Comparison of ENCODE assay signal across 32 mouse cellular contexts in the genomic region with DNA sequence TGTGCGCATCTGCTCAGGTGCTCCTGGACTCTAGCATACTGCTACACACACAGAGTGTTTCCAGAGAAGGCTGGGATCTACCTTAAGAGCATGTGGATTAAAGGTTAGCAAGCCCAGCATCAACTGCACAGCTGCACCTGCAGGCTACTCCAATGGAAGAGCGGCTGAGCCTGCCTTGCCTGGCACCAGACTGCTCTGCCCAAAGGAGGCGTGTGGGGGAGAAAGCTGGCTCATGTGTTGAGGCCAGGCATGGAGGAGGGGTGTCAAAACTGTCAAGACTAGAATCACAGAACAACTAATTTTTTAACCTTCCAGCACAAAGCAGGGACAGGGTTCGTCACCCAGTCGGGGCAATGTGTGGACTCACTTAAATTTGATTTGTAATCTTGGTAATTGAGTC. TPM values are rescaled to one million over a fixed set of nuclear protein-coding genes. Genes with fewer than 3 reads are reported as not detected.
DNase-seq lines count a peak whose midpoint lies in the region; ATAC-seq and TF ChIP-seq lines count a peak whose summit lies in the region.
"Had no signal": no experiment of that assay in that cellular context is flagged by ENCODE, and none has a peak within 500 bp of the region (broad histone marks: within the 10 kb centered on the region; RNA-seq: fewer than 3 reads in every experiment).

No protein-coding gene starts in this region.

- H3K4me3 ChIP-seq in kidney, postnatal 0 days (replicated peaks; ENCODE audit: low read depth, low read length), result no peak overlapping the region
- H3K4me3 ChIP-seq: forebrain, embryonic 10.5 days; forebrain, embryonic 13.5 days; gastrocnemius, adult 2 months; heart, embryonic 10.5 days; heart, embryonic 13.5 days had no signal

- H3K27ac ChIP-seq in kidney, postnatal 0 days, result no peak overlapping the region
- H3K27ac ChIP-seq: forebrain, embryonic 10.5 days; forebrain, embryonic 13.5 days; gastrocnemius, adult 2 months; heart, embryonic 10.5 days; heart, embryonic 13.5 days; hindbrain, embryonic 14.5 days; hindbrain, postnatal 0 days had no signal

- DNase-seq in frontal cortex, postnatal 10 days (ENCODE audit: low spot score in 2 of 2), result no peak
- peak; percentile 10 for DNase-seq in kidney, postnatal 0 days (ENCODE audit: low spot score)
- DNase-seq in kidney, adult 8-10 months, result no peak
- peak; percentile 24 for DNase-seq in right cerebral cortex, adult 18-20 months
- no peak for DNase-seq in right cerebral cortex, postnatal 4 days
- peak; percentile 80 for DNase-seq in MN1 (ENCODE audit: low spot score)
- no peak for DNase-seq in cerebellum, postnatal 14 days
- DNase-seq: adrenal gland, postnatal 10 days; adrenal gland, postnatal 36 days; cerebellum, adult 11 months; cerebellum, adult 2 months; cerebellum, adult 9-11 months; cerebellum, postnatal 36 days; embryo, embryonic 11 days; gastrocnemius, adult 2 months; gastrocnemius, postnatal 14 days; heart, adult 18-20 months; heart, postnatal 14 days; heart, postnatal 4 days had no signal

- no peak overlapping the region for H3K9ac ChIP-seq in kidney, postnatal 0 days (ENCODE audit: low read depth, low read length)
- H3K9ac ChIP-seq: forebrain, embryonic 13.5 days; heart, embryonic 13.5 days; hindbrain, embryonic 14.5 days had no signal

- no peaks in the 10 kb centered on the region for H3K36me3 ChIP-seq in kidney, postnatal 0 days (ENCODE audit: insufficient read depth, low read length)
- H3K36me3 ChIP-seq: forebrain, embryonic 10.5 days; heart, embryonic 10.5 days; heart, embryonic 13.5 days had no signal

- no peaks in the 10 kb centered on the region for H3K9me3 ChIP-seq in kidney, postnatal 0 days (replicated peaks; ENCODE audit: low read length)
- H3K9me3 ChIP-seq: forebrain, embryonic 10.5 days; heart, embryonic 10.5 days had no signal

- WGBS in kidney, postnatal 0 days, result 56% methylated on average over 5 of the region's 5 CpGs

- no peak overlapping the region for H3K4me2 ChIP-seq in kidney, postnatal 0 days (ENCODE audit: low read length)
- H3K4me2 ChIP-seq: forebrain, embryonic 13.5 days; heart, embryonic 13.5 days; hindbrain, embryonic 14.5 days had no signal

- no peak for TF ChIP-seq CTCF in kidney, postnatal 0 days (IDR thresholded peaks at IDR 0.05; ENCODE audit: low read depth)

- ATAC-seq in frontal cortex, adult (ENCODE audit: low TSS enrichment), result peak; percentile 88
- ATAC-seq in kidney, postnatal 0 days (replicated peaks; ENCODE audit: low FRiP score, low read depth), result no peak
- ATAC-seq: forebrain, embryonic 13.5 days; forebrain, embryonic 16.5 days; hindbrain, postnatal 0 days; inflammation-experienced regulatory T-cells, adult 6 months; Patski had no signal

- H3K4me1 ChIP-seq in kidney, postnatal 0 days (replicated peaks; ENCODE audit: insufficient read depth, low read length), result no peaks in the 10 kb centered on the region
- H3K4me1 ChIP-seq: forebrain, embryonic 10.5 days; forebrain, embryonic 13.5 days; heart, embryonic 10.5 days; heart, embryonic 13.5 days had no signal

- no peaks in the 10 kb centered on the region for H3K27me3 ChIP-seq in kidney, postnatal 0 days (ENCODE audit: insufficient read depth, low read length)
- H3K27me3 ChIP-seq: forebrain, embryonic 13.5 days; heart, embryonic 13.5 days had no signal

RNA-seq across cellular contexts. Expression of gene 1700024G13Rik, which starts 23.9 kb away (rescaled TPM):
- polyA plus RNA-seq in kidney, postnatal 0 days (2015; fragmentation: Nextera tagmentation; extraction: Ambion mirVana), result not detected in 2 replicates
- polyA plus RNA-seq: forebrain, embryonic 10.5 days; frontal cortex, adult 2 months; heart, embryonic 10.5 days; heart, embryonic 13.5 days; inflammation-experienced regulatory T-cells, adult 6 months; Patski had no signal

RNA-seq across cellular contexts. Expression of gene Slc18a3, which starts 52.6 kb away (rescaled TPM):
- not detected in 2 replicates for polyA plus RNA-seq in kidney, postnatal 0 days (2015; fragmentation: Nextera tagmentation; extraction: Ambion mirVana)
- polyA plus RNA-seq: inflammation-experienced regulatory T-cells, adult 6 months; Patski had no signal

RNA-seq across cellular contexts. Expression of gene Chat, which starts 53.7 kb away (rescaled TPM):
- polyA plus RNA-seq in kidney, postnatal 0 days (2015; fragmentation: Nextera tagmentation; extraction: Ambion mirVana), result 0.10 TPM in 1 of 2 replicates, not detected in the other
- polyA plus RNA-seq: embryonic facial prominence, embryonic 11.5 days; embryonic facial prominence, embryonic 14.5 days; forebrain, embryonic 10.5 days; inflammation-experienced regulatory T-cells, adult 6 months; Patski had no signal

Comparison
In these comparisons a context has a peak if more than half of its experiments do, and no peak if none do; other contexts are left out.
1. DNase-seq: peak in kidney, postnatal 0 days (single experiment), right cerebral cortex, adult 18-20 months (single experiment) and MN1 (single experiment); none in frontal cortex, postnatal 10 days (0 of 2), kidney, adult 8-10 months (0 of 2), right cerebral cortex, postnatal 4 days (single experiment) and cerebellum, postnatal 14 days (0 of 2).